Mouse (Mus musculus): ENCODE measurements around the gene March1. TPM values are rescaled to one million over a fixed set of nuclear protein-coding genes. Genes with fewer than 3 reads are reported as not detected.
A peak's percentile ranks its signal among the peaks of the same experiment; 100 is the strongest.

March1 gene
- total RNA-seq, 1 experiment from 2014 or later = 3.0 TPM

- ATAC-seq (replicated peaks in 1 of 2; ENCODE audit: insufficient read depth in 1 of 2, low FRiP score in 2 of 2, low TSS enrichment in 1 of 2, low read depth in 1 of 2, poor library complexity in 2 of 2, severe bottlenecking in 2 of 2) = no peak
These were observed 576.7 kb downstream of the March1 start for GRCm38 (mm10) chr8:66194416-66194815.

- ATAC-seq (replicated peaks in 1 of 2; ENCODE audit: insufficient read depth in 1 of 2, low FRiP score in 2 of 2, low TSS enrichment in 1 of 2, low read depth in 1 of 2, poor library complexity in 2 of 2, severe bottlenecking in 2 of 2) = no peak
These were observed 582.5 kb downstream of the March1 start for GRCm38 (mm10) chr8:66200169-66200568.

GRCm38 (mm10) chr8:66203814-66204438 lies 586.2 kb downstream of the March1 start:
- no peak for ATAC-seq (replicated peaks in 1 of 2; ENCODE audit: insufficient read depth in 1 of 2, low FRiP score in 2 of 2, low TSS enrichment in 1 of 2, low read depth in 1 of 2, poor library complexity in 2 of 2, severe bottlenecking in 2 of 2)

- ATAC-seq (replicated peaks in 1 of 2; ENCODE audit: insufficient read depth in 1 of 2, low FRiP score in 2 of 2, low TSS enrichment in 1 of 2, low read depth in 1 of 2, poor library complexity in 2 of 2, severe bottlenecking in 2 of 2) = no peak
These were observed 591.9 kb downstream of the March1 start for GRCm38 (mm10) chr8:66209553-66209952.

- no peak for ATAC-seq (replicated peaks in 1 of 2; ENCODE audit: insufficient read depth in 1 of 2, low FRiP score in 2 of 2, low TSS enrichment in 1 of 2, low read depth in 1 of 2, poor library complexity in 2 of 2, severe bottlenecking in 2 of 2)
These were observed 592.6 kb downstream of the March1 start for GRCm38 (mm10) chr8:66210294-66210693.

- ATAC-seq (replicated peaks in 1 of 2; ENCODE audit: insufficient read depth in 1 of 2, low FRiP score in 2 of 2, low TSS enrichment in 1 of 2, low read depth in 1 of 2, poor library complexity in 2 of 2, severe bottlenecking in 2 of 2) = no peak
These were observed 602.3 kb downstream of the March1 start for GRCm38 (mm10) chr8:66219974-66220373.

- no peak for ATAC-seq (replicated peaks in 1 of 2; ENCODE audit: insufficient read depth in 1 of 2, low FRiP score in 2 of 2, low TSS enrichment in 1 of 2, low read depth in 1 of 2, poor library complexity in 2 of 2, severe bottlenecking in 2 of 2)
These were observed 612.2 kb downstream of the March1 start for GRCm38 (mm10) chr8:66229931-66230330.

DNA sequence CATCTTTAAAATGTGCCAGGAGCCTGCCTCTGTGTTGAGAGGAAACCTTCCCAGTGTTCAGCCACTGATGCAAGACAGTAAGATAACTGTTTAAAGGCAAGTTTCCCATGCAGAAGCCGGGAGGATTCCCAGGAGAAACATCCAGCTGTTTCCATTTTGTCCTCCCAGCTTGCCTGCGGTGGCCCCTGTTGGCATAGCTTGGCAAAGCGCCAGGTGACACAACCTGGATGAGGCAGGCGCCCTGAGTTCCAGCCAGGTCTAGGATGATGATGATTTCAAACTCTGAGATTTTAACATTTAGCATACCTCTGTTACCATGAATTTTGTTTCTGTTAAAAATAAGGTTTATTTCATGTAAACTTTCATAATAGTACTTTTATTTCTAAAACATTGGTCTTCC lies 651.8 kb downstream of the March1 start:
- no peak for ATAC-seq (replicated peaks in 1 of 2; ENCODE audit: insufficient read depth in 1 of 2, low FRiP score in 2 of 2, low TSS enrichment in 1 of 2, low read depth in 1 of 2, poor library complexity in 2 of 2, severe bottlenecking in 2 of 2)

DNA sequence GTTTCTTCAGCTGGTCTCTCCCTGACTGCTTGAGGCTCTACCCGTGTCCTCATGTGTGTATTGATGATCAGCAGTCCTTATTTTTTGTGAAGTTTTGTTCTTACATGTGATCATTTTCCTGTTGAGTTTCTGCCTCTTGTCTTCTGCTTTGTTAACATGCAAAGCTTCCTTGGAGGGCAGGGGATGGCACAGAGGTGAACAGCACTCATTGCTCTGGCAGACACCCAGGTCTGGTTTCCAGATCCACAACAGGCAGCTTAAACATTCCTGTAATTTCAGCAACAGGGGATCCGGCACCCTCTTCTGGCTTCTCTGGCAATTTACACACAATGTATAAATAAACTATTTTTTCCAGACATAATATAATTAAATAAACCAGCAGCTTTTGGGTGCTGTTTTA lies 652.4 kb downstream of the March1 start:
- no peak for ATAC-seq (replicated peaks in 1 of 2; ENCODE audit: insufficient read depth in 1 of 2, low FRiP score in 2 of 2, low TSS enrichment in 1 of 2, low read depth in 1 of 2, poor library complexity in 2 of 2, severe bottlenecking in 2 of 2)

- ATAC-seq (replicated peaks in 1 of 2; ENCODE audit: insufficient read depth in 1 of 2, low FRiP score in 2 of 2, low TSS enrichment in 1 of 2, low read depth in 1 of 2, poor library complexity in 2 of 2, severe bottlenecking in 2 of 2) = no peak
These were observed 700.1 kb downstream of the March1 start for GRCm38 (mm10) chr8:66317824-66318223.

DNA sequence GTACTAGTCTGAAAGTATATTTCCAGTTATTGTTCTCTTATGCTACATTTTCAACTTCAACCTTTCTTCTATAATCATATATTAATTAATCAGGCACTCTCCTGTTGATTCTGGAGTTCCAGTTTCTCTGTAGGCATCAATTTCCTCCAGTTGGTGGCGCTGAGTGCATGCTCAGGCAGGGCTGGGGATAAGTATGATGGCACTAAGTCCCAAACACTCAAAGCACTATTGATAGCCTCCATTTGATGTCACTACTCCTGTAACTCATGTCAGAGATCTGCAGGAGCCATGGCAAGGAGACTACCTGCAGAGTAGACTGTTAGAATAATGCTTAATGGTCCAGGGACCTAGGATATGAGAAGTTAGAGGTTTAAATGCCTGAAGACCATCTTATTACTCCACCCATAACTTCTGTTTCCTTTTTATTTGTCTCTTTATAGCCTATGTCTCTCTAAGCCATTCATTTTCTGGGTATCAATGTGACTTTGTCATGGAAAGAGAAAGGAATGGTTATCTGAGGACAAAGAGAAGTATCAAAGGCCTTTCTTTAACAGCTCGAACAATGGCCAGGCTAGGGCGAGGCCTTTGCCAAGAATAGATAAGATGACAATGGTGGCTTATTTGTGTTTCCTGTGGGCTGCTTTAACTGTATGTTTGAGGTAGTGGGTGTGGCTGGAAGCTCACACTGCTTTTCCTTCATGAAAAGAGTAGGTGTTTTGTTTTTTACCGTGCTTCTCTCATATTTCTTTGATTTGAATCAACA lies 705.5 kb downstream of the March1 start:
- peak; percentile 98 for ATAC-seq (replicated peaks in 1 of 2; ENCODE audit: insufficient read depth in 1 of 2, low FRiP score in 2 of 2, low TSS enrichment in 1 of 2, low read depth in 1 of 2, poor library complexity in 2 of 2, severe bottlenecking in 2 of 2)

- no peak for ATAC-seq (replicated peaks in 1 of 2; ENCODE audit: insufficient read depth in 1 of 2, low FRiP score in 2 of 2, low TSS enrichment in 1 of 2, low read depth in 1 of 2, poor library complexity in 2 of 2, severe bottlenecking in 2 of 2)
These were observed 708.7 kb downstream of the March1 start for GRCm38 (mm10) chr8:66326396-66326795.

DNA sequence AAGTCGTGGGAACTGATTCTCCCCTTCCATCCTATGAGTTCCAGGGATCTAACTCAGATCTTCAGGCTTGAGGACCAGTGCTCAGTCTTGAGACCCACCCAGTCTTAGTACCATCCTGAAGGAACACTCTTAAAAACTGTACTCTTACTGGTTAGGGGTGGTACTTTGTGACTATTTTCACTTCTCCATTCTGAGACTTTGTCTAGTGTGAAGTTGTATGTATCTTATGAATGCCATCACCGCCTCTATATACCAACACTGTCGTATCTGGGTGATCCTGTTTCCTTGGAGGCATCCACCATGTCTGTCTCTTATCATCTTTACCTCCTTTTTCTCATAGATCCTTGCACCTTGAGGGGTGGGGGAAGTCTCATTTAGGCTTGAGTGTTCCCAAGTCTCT lies 714.5 kb downstream of the March1 start:
- peak in 1 of 2 experiments; percentile 21; a peak in 1 of 4 replicates for ATAC-seq (replicated peaks in 1 of 2; ENCODE audit: insufficient read depth in 1 of 2, low FRiP score in 2 of 2, low TSS enrichment in 1 of 2, low read depth in 1 of 2, poor library complexity in 2 of 2, severe bottlenecking in 2 of 2)

GRCm38 (mm10) chr8:66334265-66334664 lies 716.6 kb downstream of the March1 start:
- ATAC-seq (replicated peaks in 1 of 2; ENCODE audit: insufficient read depth in 1 of 2, low FRiP score in 2 of 2, low TSS enrichment in 1 of 2, low read depth in 1 of 2, poor library complexity in 2 of 2, severe bottlenecking in 2 of 2) = peak; percentile 77 to 82; a peak in 3 of 4 replicates

DNA sequence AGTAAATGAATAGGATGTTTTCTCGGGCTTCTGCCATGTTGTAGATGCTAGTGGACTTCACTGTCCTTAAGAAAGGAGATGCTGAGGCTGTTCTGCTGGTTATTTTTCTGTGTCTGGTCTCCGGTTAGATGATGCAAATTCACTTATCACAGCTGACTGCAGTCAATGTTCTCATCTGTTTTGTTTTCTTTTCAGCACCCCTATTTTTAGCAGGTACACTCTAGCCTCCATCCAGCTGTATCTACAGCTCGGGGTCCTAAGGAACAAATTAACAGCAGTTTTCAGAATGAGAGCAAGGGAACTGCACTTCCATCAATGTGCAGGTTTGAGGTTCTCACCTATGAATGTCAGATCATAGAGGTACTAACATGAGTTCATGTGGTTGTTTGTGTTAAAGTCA lies 721.9 kb downstream of the March1 start:
- no peak for ATAC-seq (replicated peaks in 1 of 2; ENCODE audit: insufficient read depth in 1 of 2, low FRiP score in 2 of 2, low TSS enrichment in 1 of 2, low read depth in 1 of 2, poor library complexity in 2 of 2, severe bottlenecking in 2 of 2)

- peak in 1 of 2 experiments; percentile 96; a peak in 2 of 4 replicates for ATAC-seq (replicated peaks in 1 of 2; ENCODE audit: insufficient read depth in 1 of 2, low FRiP score in 2 of 2, low TSS enrichment in 1 of 2, low read depth in 1 of 2, poor library complexity in 2 of 2, severe bottlenecking in 2 of 2)
These were observed 725.2 kb downstream of the March1 start for GRCm38 (mm10) chr8:66342928-66343327.

- no peak for ATAC-seq (replicated peaks in 1 of 2; ENCODE audit: insufficient read depth in 1 of 2, low FRiP score in 2 of 2, low TSS enrichment in 1 of 2, low read depth in 1 of 2, poor library complexity in 2 of 2, severe bottlenecking in 2 of 2)
These were observed 745.4 kb downstream of the March1 start for GRCm38 (mm10) chr8:66362882-66363801.
